Mouse (Mus musculus) left cerebral cortex, adult 11 months (tissue): ENCODE results near the gene Sarnp.

Experiments used
- DNase-seq: peaks from one replicate; pipeline ENCODE4 v3.0.0; 2022; ENCODE audit warnings: low spot score

Gene Sarnp

DNA sequence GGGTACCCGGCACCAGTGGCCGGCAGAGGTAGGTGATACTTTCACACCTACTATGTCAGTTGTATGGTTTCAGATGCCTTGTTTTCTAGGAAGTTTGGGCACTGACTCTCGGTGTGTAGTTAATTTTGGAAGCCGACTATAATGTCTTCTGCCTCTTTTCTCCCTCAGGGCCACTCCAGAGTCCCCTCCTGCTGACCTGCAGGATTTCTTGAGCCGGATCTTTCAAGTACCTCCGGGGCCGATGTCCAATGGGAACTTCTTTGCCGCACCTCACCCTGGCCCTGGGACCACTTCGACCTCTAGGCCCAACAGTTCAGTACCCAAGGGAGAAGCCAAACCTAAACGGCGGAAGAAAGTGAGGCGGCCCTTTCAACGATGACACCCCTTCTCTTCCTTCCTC, at the start of gene Sarnp:
Gene Sarnp, plus strand, starts transcription at position 301 of the 400 bp plus-strand sequence.
- no peak for DNase-seq

DNA sequence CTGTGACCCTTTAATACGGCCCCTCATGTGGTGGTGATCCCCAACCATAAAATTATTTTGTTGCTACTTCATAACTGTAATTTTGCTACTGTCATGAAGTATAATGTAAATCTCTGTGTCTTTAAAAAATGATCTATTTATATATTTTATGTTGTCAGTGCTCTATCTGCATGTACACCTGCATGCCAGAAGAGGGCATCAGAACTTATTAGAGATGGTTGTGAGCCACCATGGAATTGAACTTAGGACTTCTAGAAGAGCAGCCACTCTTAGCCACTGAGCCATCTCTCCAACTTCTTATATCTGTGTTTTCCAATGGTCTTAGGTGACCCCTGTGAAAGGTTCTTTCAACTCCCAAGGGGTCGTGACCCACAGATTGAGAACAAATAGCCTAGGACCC, 44.2 kb upstream of the Sarnp start:
- DNase-seq = no peak

DNA sequence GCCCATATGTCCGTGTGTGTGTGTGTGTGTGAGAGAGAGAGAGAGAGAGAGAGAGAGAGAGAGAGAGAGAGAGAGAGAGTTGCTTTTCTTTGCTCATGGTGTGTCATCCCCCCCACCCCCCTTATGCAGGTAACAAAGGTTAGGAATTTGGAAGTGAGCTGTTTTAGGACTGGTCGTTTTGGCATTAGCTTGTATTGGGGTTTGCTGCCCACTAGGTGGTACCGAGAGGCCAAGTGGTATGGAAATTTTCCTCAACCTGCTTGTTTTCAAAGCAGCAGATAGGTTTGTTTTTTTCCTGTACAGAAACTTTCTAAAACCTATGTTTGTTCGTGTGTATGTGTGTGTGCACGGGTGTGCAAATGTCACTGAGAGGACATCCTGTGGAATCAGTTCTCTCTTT, 43.4 kb upstream of the Sarnp start:
- no peak for DNase-seq

DNA sequence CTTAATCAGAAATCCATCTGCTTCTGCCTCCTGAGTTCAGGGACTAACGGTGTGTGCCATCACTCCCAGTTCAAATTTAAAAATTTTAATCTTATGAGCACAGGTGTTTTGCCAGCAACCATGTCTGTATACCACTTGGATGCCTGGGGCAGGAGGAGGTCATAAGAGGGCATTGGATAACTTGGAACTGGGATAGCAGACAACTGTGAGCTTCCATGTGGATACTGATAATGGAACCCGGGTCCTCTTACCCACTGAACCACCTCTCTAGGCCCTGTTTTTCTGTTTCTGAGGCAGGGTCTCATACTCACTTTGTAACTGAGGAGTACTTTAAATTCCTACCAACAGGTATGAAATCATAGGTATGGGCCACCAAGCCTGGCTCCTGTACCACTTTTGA, 38.7 kb upstream of the Sarnp start:
- no peak for DNase-seq

DNA sequence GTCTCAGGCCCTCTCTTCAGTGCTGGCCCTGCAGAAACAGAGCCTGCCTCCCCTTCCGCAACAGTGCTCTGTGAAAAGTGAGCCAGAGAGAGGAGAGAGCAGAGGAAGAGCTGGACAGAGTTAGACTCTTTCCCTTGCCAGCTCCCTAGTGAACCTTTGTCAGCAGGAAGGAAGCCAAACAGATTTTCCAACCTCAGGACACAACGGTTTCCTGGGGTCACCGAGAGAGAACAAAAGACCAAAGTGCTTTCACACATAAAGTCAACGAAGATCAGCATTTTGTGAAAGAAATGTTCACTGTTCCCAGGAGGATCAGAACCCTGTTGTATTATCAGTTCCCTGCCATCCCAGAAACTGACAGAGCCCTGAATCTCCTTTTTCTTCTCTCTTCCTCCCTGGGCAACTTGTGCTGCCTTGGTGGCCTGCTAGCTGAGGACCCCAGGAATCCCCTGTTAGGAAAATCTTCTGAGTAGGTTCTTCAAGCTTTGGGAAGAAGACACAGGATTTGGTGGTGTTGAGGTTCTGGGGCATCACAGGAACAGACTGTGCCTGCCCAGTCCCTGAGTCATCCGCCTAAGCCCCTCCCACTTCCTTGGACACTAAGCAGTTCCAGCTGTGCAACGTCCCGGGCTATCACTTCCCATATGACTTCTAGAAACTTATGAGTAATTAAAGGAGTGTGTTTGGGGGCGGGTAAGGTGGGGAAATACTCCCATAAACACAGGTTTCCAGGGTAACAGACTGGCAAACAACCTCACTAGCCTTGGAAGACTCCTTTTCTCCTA, 37.9 kb upstream of the Sarnp start:
- no peak for DNase-seq

DNA sequence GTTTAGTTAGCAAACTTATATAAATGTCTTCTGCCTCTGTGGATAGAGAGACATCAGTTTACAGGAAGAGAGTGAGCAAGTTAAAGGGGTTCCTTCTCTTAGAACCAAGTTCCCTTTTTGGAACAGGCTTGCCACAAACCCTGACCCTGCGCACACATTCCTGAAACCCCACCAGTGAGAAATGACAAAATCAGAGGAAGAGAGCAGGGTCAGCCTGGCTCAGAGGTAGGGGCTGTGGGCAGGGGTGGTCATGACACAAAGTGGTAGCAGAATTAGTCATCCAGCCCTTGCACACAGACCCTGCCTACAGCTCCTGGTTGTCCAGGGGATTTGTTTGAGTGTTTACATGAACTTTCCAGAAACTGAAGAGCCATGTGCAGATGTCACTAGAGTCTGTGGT, 36.9 kb upstream of the Sarnp start:
- no peak for DNase-seq

DNA sequence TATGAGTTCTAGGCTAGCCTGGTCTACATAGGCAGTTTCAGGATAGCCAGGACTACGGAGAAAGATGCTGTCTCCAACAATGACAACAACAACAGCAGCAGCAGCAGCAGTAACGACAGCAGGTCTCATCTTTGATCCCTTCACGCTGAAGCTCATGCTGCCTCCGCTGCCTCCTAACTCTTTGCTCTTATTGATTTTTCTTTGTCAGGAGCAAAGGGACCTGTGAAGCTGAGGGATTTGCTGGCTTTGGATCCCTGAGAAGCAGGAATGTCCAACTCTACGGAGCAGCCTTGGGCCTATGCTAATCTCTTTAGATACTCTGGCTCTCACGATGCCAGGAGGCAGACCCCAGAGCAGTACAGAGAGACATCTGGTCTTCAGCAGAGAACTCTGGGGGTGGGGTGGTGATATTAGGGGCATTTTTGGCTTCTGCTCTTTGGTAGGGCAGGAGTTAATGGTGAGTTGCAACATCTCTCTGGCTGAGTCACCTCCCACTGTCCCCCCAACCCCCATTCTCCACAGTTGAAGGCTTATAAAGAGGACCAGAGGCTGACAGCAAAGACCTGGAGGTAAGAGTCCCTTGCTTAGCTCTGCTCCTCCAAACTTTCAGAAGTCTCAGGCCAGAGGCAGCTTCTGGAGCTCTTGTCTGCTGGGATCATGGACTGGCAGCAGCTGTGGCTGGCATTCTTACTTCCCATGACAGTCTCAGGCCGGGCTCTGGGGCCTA, 26.6 kb upstream of the Sarnp start, which contains the start of gene Mmp19:
Gene Mmp19, plus strand, starts transcription at position 513 of the 727 bp plus-strand sequence.
- no peak for DNase-seq

DNA sequence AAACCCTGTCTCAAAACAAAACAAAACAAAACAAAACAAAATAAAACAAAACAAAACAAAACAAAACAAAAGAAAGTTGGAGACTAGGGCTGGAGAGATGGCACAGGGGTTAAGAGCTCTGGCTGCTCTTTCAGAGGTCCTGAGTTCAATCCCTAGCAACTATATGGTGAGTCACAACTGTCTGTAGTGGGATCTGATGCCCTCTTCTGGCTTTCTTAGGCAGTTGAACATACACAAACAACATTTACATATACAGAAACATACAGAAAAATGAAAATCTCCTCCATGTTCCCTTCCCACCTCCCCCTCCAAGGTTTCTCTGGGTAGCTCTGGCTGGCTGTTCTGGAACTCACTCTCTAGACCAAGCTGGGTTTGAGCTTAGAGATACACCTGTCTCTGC, 25.1 kb upstream of the Sarnp start:
- DNase-seq = no peak

DNA sequence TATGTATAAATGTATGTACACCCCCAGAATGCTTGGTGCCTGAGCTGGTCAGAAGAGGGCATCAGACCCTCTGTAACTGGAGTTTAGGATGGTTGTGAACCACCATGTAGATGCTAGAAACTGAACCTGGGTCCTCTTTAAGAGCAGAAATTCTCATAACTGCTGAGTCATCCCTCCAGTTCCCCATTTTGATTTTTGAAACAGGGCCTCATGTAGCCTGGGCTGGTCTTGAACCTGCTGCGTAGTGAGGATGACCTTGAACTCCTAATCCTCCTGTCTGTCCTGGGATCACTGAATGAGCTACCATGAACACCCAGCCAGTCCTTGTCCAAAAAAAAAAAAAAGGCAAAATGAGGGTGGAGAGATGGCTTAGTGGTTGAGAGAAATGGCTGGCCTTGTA, 23.9 kb upstream of the Sarnp start:
- DNase-seq = no peak

DNA sequence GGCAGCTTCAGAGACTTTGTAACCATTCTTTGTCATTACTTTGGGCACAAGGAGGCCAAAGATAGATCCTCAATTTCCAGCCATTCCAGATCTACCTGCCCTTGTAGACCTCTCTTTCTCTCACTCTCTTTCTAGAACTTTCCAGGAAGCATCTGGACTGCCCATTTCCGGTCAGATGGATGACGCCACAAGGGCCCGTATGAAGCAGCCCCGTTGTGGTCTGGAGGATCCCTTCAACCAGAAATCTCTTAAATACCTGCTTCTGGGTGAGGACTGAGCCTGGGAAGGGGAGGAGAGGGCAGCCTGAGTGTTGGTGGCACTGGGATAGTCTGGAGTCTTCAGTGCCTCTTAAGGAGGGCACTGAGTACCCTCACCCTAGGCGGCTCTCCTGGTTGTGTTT, 22.7 kb upstream of the Sarnp start:
- no peak for DNase-seq

DNA sequence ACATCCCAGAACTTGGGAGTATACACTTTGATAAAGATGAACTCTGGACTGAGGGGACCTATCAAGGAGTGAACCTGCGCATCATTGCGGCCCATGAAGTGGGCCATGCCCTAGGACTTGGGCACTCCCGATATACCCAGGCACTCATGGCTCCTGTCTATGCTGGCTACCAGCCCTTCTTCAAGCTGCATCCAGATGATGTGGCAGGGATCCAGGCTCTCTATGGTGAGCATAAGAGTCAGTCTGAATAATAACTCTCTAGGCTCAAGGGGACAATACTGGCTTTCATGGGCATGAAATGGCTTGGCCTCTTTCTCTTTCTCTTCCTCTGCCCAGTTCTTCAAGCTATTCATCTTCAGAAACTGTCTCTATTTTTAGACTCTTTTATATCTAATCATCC, 21.6 kb upstream of the Sarnp start:
- DNase-seq = no peak

DNA sequence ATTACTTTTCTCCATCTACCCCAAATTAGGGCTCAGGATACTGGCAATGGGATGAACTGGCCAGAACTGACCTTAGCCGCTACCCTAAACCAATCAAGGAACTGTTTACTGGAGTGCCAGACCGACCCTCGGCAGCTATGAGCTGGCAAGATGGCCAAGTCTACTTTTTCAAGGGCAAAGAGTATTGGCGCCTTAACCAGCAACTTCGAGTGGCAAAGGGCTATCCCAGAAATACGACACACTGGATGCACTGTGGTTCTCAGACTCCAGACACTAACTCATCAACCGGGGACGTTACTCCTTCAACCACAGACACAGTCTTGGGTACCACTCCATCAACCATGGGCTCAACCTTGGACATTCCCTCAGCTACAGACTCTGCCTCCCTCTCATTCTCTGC, 18.5 kb upstream of the Sarnp start:
- no peak for DNase-seq

DNA sequence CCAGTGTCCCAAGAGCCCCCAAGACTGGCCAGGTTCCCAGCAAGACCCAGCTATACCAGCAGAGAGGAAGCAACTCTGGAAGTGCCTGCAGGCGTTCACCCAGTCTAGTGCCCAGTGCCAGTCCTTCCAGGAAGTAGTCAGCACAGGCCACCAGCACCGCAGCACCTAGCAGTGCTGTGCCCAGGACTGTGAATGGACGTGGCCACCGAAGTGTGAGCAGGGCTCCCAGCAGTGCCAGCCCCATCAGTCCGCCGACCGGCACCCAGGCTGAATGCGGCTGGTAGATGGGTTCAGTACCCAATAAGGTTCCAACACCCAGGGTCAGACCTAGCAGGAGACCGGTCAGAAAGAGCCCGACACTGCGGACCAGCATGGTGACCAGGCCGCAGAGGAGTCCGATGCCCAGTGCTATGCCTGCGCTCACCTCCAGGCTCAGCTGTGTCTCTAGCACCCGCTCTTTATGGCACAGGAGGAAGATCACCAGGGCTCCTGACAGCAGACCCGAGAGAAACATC, 15.1 kb upstream of the Sarnp start:
- DNase-seq = no peak

DNA sequence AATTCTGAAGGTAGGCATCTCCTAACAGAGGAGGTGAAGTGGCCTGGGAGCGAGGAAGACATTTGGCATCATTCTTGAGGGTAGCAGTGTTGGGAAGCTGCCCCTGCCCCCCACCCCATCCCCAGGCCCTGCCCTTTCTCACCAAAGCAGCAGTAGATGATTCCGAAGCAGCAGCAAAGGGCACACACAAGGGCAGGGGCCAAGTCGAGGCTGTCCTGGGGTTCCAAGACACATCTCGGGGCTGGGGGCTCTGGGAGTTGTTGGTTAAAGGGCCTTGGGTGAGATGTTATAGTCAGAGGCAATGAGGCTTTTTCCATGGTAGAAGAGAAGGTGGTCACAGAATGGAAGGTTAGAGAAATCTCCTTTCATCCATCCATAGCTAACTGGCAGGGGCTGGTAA, 14.2 kb upstream of the Sarnp start:
- no peak for DNase-seq

DNA sequence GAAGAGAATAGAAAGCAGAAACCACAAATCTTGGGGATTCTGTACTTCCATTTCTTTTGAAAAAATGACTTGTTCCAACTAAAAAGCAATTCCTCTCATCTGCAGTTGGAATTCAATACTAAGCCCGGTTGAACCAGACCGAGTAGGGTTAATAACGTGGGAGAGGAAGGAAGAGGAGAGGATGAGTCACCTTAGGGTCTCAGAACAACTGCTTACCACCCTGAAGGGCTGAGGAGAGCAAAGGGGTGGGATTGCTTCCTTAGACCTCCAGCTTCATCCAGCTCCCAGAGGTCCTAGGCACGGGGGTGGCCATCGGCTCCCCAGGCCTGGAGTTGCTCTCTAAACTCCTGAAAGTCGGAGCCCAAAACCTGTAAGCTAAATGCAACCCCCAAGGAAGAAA, 13.8 kb upstream of the Sarnp start:
- no peak for DNase-seq

DNA sequence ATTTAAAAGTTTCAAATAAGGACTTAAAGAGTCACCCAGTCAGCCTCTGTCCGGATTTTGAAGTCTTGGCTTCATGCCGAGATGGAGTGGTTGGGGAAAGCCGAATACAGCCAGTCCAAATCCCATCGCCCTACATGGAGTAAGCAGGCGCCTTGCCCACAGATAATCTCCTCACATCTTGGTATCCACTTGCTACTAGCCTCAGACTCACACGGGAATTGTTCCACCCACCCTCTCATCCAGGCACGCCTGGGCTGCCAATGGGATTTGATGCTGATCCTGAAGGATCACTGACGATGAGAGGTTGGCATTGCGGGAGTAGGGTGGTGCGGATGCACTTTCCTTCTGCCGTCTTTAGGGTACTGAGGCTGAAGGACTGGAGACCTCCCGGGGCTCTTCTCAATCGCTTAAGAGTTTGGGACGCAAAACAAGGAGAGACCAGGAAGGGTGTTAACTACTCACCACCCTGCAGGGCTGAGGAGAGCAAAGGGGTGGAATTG, 13.3 kb upstream of the Sarnp start, which contains the start of gene Dnajc14:
Gene Dnajc14, plus strand, starts transcription at position 292 of the 500 bp plus-strand sequence.
- DNase-seq = peak; percentile 63

DNA sequence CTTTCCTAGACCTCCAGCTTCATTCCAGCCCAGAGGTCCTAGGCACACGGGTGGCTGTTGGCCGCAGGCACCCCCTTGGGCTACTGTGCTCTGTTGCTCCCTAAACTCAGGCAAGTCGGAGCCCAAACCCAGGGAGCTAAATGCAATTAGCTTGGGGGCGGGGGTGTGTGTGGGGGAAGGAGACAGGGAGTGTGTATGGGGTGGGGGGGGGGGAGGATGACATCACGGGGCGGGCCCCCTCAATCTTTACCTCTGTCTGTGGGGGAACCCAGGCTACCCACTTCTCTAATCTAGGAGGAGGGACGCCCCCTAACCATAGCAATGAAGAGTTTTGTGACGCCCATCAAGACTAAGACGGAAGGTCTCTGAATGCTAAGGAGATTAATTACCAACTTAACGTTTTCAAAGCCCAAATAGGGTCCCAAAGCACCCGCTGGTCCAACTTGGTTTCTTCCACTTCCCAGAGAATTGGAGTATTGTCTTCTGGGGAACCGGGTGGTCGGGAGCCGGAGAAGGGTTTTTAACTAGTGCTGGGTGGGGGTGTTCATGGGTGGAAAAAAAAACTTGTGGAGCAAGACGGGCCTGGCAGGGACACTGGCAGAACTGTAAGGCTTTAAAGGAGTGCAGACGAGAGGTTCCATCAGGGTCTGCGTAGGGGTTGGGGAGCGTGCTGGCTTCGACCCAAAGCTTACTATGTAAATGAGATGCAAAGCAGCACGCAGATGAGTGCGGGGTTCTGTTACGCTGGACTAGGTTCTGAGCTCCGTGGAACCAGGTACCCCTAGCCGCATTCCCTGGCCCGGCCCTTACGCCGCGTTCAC, 12.7 kb upstream of the Sarnp start, which contains the start of gene Tmem198b:
Gene Tmem198b, minus strand, starts transcription at position 100 of the 821 bp plus-strand sequence.
- DNase-seq = peak; percentile 66

DNA sequence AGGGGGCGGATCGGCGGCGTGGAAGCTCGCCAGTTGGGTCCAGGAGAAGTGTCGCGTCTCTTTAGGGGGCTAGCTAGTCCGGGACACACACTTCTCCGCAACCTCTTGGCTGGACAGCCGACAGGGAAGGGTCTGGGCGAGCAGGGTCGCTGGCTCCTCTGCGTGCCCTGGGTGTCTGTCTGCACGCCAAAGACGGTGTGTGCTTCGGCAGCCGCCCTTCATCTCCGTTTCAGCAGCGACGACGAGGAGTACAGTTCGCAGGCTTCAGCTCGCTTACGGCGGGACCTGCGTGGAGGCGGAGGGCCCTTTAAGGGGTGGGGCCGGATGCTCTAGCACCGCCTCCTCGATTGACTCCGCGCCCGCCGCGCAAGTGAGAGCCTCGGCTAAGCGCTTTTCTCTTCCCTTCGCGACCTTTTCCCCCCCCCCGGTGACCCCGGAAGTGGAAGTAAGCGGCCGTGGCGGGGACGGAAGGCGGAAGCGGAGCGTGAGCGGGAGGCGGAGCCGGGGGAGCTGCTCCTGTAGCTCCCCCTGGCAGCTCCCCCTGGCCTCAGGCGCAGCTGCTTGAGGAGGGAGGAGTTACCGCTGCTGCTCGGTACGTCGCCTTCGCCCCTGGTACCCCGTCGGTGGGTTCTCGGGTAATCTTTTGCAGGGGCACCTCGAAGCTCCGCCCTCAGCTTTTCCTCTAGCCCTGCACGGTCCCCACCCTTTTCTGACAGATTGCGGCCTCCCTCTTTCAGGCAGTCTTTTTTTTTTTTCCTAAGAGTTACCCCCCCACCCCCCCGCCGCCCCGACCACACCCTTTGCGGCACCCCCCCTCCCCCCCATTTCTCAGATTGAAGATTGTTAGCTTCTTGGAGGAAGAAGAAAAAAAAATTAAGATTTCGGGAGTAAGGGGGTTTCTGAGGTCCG, 11.8 kb upstream of the Sarnp start:
- peak; percentile 91 for DNase-seq

DNA sequence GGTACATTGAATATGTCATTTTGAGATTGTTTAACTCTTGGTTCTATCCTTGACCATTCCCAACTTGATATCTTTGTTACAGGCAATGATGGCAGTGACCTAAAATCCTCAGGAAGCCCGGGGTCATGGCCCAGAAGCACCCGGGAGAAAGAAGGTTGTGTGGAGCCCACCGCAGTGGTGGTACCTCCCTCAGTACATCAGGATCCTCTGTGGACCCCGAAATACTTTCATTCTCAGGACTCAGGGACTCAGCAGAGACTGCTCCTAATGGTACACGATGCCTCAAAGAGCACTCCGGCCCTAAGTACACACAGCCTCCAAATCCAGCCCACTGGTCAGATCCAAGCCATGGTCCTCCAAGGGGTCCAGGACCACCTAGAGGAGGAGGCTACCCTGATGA, 11.0 kb upstream of the Sarnp start:
- DNase-seq = no peak

DNA sequence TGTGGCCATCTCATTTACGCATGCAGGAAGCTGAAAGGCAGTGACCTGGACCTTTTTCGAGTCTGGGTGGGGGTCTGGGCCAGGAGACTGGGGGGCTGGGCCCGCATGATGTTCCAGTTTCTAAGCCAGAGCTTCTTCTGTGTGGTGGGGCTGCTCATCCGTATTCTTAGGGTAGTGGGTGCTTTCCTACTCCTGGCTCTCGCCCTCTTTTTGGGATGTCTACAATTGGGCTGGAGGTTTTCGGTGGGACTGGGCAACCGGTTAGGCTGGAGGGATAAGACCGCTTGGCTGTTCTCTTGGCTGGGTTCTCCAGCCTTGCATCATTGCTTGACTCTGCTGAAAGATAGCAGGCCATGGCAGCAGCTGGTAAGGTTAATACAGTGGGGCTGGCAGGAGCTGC, 10.1 kb upstream of the Sarnp start:
- DNase-seq = no peak

DNA sequence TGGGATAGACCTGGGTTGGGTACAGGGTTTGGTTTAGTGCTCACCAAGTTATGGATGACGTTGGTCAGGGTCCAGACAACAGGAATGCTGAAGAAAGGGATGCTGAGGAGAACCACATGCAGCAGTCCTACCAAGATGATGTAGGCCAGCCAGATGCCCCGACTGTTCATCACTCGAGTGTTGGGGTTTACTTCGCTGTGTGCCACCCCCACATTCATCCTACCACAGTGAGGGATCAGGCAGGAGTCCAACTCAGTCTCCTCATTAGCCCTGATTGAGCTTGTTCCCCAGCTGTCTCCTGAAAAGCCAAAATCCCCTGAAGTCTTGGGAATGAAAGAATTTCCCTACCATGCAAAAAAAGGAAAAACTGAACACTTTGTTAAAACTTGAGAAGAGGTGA, 3.1 kb downstream of the Sarnp start:
- no peak for DNase-seq
